Mouse (Mus musculus): ENCODE measurements at regions not wholly inside any gene's neighbourhood (a gene's known extent, or its start where the extent isn't known, plus 50 kb on each side); places are given as distances from the start of the nearest gene placed in this dataset.

DNA sequence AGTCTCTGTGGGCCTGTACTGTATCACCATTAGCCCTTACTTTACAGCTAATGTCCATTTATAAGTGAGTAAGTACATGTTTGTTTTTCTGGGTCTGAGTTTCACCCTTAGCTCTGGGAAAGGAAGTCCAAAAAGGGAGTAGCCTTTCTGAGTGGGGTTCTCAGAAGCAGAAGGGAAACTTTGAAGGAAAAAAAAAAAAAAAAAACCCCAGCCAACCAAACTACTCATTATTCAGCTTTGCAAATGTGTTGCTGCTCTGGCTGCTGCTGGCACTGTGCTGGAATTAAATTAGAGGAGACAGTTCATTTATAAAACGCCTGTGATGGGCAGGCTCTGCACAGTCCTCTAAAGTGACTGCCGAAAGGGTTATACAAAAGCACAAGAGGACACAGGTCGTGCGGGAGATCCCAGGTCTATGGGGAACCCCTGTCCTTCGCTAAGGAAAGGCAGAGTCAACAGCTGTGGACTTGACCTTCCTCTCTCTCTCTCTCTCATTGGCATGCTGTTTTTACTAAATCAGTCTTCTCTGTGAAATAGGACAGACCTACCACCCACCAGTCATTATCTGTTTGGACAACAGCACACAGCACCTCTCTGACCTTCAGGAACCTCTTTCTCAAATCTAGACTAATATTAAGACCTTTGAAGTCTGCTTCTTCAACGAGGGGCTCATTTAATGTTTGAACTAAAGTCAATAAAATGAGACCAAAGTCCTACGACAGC lies 165.4 kb downstream of the Cd47 start:
- intact Hi-C loops (cut with DNase I), result no loop called here
- DNase-seq, result peak in 1 of 2 experiments; percentile 21

DNA sequence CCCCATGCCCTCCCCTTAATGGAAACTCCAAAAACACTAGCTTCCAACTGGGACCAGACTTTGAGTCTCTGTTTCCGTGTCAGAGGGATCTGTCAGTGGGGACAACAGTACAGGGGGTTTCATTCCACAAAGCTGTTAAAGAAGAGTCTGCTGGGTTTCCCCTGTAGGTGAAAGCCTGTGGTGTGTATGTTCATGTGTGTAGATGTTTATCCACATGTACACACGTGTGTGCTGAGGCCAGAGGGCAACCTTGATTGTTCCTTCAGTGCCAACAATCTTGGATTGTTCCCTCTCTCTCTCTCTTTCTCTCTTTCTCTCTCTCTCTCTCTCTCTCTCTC lies 165.9 kb downstream of the Cd47 start:
- DNase-seq, result no peak
- intact Hi-C loops (cut with DNase I), result no loop called here

DNA sequence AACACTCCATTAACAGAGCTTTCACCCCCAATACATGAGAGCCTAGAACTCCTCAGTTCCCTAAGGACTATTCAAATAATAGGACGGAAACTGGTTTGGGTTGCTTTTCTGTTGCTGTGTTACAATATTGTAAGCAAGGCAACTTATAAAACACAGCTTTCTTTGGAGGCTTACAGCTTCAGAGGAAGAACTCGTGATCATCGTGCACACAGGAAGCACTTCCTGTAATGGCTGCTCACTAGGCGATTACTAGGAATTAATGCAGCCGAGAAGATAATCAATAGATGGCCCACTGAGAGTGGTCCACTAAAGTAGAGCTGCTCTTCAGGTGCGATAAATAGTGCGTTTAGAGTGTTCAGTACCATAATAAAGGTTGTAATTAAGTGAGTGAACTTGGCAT lies 166.8 kb downstream of the Cd47 start:
- DNase-seq, result no peak
- intact Hi-C loops (cut with DNase I), result no loop called here

DNA sequence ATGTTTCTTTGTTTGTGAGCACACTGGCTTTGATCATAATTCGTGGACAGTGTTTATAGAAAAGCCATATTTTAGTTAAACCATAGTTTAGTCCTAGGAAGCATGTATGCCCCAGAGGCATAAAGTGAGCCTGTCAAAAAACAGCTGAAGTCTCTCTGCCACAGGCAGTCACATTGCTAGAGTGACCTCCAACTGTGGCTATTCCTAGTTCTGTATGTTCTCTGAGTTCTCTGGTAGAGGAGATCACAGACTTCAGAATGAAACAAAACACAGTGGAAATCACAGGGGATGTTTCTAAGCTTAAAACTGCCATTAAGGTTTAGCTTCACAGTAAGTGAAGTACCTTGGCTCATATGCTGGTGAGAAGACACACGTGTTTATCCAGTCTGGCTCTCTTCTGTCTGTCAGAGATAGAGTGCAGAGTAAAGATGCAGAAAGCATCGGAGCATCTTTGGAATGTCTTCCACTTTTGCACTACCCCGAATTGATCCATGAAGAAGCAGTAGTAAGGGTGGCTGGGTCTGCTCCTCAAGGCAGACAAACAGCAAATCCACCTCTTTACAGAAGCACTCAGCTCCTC lies 168.0 kb downstream of the Cd47 start:
- intact Hi-C loops (cut with DNase I), result no loop called here
- DNase-seq, result no peak

DNA sequence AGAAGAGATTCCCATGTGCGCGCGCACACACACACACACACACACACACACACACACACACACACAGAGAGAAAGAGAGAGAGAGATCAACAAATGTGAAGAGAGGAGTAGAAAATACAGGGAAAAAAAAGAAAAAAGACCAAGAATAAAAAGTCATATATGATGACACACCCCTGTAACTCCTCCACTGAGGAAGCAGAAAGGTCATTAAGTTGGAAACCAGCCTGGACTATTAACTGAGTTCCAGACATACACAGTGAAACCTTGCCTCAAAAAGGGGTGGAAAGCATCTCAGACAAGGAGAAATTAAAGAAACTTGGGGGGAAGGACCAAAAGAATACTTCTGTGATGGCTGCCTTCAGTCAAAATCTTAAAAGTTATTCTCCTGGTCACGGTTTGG lies 168.7 kb downstream of the Cd47 start:
- DNase-seq, result no peak
- intact Hi-C loops (cut with DNase I), result no loop called here

DNA sequence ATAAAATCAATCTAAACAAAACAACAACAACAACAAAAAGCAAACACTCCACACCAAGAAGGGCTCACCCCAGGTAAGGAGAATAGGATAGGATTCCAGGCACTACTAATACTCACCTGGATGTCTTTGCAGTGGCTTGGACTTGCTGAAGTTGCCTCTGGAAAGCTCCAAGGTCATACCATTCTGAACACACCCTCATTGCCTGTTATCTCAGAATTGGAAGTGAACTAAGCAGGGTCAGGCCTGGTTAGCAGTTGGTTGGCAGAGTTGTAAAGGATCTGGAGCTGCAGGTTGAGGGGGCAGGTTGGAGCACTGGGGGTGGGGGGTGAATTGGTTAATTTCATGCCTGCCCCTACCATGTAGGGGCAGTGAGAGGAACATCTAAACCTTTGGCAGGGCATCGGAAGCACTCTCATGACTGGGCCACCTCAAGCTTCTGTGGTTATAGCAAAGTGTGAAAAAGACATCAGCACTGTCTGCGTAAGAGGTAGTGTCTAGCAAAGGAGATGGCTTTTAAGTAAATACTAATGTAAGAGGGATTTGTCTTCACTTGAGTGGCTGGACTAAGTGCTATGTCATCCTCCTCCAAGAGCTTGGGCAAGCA lies 169.5 kb downstream of the Cd47 start:
- DNase-seq, result no peak
- intact Hi-C loops (cut with DNase I), result no loop called here

DNA sequence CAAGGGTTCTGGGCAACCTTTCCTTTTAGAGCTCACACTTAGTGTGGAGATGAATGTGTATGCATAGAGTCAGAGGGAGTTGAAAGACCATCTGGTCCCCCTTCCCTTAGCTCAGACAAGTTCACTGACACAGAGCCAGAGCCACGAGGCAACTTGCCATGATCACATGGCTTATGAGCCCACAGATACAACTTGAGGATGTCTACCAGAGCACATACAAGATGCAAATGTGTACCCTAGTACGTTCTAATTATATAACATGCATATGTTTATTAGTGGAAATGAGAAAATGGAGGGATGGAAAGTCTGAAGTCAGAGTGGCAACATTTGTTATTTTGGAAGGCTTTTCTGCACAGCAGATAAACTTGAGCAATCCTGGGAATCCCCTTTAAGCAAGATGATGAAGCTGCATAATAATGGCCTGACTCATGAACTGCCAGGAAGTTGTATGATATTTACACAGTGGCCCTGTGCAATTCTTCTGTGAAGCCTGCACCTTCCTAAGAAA lies 170.0 kb downstream of the Cd47 start:
- DNase-seq, result peak; percentile 49 to 51

DNA sequence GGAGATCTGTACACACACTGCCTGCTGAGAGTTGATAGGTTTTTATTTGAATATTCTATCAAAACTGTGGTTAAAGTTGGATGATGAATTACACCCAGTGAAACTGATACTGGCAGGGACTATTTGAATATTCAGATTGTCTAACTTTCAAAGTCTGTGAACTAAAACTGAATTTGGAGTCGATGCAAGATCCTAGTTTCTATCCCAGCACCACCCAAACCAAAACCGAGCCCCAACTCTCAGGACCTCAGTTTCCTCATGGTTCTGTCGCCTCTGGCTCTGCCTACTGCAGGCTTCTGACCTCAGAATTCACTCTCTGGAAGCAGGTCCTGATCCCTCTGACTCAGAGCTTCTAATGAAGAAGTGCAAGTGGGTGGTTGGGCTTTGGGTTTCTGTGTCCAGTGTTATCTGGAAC lies 170.8 kb downstream of the Cd47 start:
- intact Hi-C loops (cut with DNase I), result no loop called here

More for the DNA sequence above, 170.0 kb downstream of the Cd47 start:
- intact Hi-C loops (cut with DNase I), result no loop called here

DNA sequence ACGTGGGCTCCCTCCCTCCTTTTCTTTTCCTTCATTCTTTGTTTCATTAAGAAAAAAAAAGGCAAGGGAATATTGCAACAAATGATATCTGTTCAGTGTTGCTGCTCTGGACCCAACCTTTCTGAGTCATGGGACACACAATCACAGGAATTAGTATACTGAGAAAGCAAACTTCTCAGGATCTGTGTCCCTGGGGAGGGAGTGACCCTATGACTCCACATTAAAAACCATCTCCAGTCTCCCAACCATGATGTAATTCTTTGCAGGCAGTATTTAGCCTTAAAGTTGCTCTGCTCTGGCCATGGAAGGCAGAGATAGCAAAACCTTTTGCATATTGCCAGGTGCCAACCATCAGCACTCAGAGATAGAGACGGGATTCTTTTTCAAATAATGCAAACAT lies 176.9 kb downstream of the Cd47 start:
- intact Hi-C loops (cut with DNase I), result no loop called here
- no peak for DNase-seq

More for the DNA sequence above, 170.8 kb downstream of the Cd47 start:
- DNase-seq, result no peak

DNA sequence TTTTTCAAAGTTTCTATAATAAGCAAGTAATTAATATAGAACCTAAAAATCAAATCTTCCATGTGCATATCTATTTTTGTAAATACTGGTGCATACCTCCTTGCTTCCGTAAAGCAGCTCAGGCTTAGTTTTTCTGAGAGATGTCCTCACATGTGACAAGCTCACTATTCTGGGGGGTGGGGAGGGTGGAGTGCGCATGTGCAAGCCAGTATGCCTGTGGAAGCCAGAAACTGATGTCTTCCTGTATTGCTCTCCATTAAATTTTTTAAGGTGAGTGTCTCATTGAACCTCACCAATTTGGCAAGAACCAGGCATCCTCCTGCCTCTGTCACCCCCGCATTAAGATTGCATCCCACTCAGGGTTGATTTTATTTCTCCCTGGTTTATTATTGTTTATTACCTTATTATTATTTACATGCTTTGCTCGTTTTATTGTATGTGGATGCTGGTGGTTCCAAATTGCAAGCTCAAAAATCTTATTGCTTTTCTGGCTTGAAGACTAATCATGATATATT lies 179.2 kb downstream of the Cd47 start:
- DNase-seq, result no peak
- intact Hi-C loops (cut with DNase I), result no loop called here

DNA sequence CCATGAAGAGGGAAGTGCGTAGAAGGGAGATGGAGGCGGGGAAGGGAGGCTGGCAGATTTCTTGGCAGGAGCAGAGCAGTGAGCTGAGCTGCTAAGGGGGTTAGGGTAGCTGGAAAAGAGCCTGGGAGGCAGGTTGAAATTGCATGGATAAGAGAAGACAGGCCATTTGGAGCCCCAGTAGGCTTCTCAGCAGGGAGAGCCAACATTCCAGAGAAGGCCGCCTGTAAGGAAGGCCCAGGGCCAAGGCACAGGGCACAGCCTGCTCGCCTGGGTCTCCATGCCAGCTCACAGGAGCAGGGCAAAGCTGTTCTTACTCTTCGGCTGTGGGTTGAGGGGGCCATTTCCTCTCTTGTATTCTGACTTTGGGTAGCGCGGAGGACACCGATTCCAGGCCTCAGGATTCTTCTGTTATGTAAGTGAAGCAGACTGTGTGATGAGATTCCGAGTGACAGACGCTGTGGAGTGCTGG lies 179.9 kb downstream of the Cd47 start:
- DNase-seq, result no peak
- intact Hi-C loops (cut with DNase I), result no loop called here

DNA sequence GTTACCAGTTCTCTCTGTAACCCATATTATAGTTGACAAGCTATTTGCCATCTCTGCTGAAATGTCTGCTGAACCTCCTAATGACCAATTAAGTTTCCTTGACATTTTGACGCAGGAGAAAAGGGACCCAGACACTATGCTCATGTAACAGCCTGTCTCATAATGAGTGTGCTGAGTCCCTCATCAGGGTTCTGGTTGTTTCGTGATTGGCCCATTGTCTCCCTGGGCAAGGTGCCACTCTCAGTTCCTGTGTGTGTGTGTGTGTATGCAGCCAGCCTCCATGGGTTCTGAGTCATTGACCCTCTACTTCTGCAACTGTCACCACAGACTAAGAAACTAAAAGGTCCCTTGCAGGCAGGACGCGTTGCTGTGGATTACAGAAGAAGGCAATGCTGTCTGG lies 181.8 kb downstream of the Cd47 start:
- intact Hi-C loops (cut with DNase I), result no loop called here
- peak in 1 of 2 experiments; percentile 15 for DNase-seq

DNA sequence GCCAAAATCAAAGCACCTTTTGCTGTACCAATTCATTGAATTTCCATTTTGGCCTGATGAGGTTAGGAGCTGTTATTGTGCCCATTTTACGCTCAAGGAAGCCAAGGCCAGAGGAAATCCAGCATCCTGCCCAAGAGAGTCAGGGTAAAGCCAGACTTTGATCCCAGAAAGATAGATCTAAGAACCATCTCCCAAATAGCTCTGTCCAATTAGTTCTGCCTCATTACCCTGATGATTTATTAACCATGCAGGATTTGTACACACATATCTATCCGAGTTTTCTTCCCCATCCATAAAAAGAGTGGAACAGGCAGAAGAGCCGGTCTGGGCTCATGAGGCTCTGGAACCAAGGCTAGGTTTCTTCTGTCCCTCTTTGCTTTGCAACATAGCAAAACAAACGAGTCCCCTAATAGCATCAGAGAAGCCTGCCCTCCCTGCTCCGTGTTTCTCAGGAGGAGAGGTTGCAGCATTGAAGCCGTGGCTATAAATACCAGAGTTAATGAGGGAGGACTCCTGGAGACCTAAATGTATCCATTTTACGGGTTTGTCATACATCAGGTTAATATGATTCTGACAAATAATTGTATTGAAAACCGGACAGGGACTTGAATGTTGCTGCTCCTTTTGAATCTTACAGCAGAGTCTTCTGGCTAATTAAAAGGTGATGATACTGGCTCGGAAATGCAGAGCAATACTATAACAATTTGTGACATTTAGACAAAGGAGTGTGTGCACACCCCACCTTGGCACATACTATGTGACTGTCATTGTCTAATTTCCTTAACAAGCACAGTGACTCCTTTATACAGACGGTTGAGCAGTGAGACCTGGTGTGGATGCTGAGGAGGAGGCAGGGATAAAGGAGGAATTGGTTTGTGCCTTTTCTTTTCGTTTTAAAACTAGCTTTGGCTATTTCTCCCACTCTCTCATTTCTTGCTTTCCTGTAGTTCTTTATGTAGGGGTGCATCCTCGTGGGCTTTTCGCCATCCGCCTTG lies 185.0 kb downstream of the Cd47 start:
- no peak for DNase-seq
- intact Hi-C loops (cut with DNase I), result no loop called here

DNA sequence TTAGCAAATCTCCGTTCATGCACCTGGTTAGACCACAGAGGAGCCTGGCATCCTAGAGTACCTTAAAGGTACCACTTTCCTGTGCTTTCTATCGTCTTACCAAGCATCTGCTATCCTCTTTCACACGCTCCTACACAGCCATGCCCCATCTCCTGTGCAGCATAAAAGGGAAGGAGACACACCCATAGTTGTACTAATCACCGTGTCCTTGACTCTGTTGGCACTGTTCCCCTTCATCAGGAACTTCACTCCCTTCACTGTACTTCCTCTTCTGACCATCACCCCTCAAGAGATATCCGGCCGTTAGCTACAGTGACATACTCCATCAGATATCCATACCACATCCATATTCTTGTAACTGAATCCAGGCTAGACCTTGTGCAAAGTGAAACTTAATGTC lies 186.6 kb downstream of the Cd47 start:
- intact Hi-C loops (cut with DNase I), result no loop called here
- no peak for DNase-seq

DNA sequence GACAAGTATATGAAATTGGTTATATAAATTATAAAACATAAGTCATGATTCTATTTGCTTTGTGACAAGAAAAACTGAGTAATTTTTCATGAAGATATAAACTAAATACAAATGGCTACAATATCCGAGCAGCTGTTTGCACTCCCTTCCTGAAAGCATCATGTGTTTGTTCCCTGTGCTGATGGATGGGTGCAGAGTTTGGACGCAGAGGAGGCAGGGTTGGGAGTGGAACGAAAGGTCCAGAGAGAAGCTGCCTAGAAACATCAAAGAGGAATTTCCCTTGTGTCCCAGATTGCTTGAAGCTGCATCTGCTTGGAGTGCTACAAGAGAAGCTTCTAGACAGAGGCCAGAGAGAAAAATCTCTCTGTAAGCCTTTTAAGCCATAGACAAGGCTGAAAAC lies 195.5 kb downstream of the Cd47 start:
- intact Hi-C loops (cut with DNase I), result no loop called here
- DNase-seq, result no peak

DNA sequence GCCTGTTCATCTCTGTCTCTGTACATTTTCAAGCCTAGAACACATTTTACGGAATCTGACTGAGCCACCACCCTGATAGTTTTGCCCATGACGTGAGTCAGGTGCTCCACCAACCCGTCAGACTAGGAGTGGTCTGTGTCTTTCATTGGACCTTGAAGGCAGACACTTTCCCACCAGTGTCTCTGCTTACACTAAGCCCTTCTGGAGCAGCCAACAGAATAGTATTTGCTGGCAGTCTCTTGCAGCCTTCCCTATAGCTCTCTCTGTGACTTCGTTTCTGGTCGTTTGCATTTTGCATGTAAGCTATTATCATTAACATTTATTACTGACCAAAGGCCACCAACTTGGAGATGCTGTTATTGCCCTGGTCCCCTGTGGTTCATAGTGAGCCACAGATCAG lies 196.3 kb downstream of the Cd47 start:
- no peak for DNase-seq
- intact Hi-C loops (cut with DNase I), result no loop called here

DNA sequence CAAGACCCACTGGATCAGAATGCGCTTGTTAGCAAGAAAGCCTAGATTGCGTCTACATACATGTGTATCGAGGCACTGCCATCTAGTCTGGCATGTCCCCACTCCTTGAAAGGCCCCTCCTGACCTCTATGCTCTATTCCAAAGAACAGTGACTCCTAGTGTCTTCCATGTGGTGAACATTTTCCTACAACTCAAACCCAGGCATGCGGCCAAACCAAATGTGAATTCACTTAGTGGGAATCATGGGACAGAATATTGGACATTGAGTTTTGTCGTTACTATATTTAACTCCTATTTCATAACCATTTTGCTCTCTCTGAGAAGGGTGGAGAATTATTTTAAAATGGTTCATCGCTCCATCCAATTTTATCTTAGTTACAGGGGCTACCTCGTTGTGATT lies 196.7 kb downstream of the Cd47 start:
- intact Hi-C loops (cut with DNase I), result no loop called here
- peak; percentile 60 to 76 for DNase-seq

DNA sequence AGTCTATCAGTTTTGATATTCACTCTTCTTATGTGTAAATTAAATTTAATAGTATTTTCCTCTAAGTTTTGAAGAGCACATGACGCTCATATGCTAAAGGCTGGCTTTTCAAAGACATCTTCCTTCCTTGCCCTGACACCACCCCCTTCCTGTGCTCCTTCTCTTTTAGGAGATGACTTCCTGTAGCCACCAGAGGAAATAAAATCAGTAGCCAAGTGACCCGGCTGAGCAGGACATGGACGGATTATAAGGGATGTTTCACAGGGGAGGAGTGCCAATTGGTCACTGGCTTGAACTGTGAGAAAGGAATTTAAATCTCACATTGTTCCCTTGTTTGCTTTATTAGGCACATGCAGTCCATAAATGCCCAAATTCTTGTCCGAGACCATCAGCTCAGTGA lies 200.5 kb downstream of the Cd47 start:
- intact Hi-C loops (cut with DNase I), result no loop called here

DNA sequence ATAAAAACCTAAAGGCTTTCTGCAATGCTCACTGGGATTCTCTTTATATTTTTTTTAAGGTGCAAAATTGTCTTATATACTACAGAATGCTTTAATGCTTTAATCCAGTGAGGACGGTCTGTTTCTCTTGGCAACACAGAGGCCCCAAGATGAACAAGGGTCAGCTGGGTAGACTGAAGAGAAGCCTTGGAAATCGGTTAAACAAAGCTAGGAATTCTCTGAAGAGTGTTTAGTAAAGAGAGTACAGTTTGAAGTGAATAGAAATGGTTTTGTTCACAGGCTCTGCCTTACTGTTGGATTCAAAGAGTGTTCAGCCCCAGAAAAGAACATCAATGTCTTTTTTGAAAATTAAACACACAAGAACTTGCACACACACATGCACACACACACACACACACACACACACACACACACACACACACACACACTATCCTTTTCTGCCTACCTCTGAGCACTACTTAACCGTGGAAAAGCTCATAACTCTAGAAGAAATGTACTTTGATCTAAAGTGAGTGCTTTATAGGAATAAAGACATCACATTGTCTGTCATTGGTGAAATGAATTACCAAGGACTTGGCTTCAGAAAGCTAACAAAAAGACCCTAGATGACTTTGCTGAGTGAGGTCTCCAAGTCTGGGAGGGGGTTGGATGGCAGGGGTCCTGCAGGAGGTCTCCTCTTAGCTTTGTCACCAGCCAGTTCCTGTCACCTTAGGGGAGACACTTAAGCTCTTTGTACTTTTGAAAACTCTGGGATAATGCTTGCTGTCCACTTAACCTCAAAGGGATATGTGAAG lies 201.5 kb downstream of the Cd47 start:
- intact Hi-C loops (cut with DNase I), result no loop called here
- DNase-seq, result no peak

More for the DNA sequence above, 200.5 kb downstream of the Cd47 start:
- DNase-seq, result no peak

DNA sequence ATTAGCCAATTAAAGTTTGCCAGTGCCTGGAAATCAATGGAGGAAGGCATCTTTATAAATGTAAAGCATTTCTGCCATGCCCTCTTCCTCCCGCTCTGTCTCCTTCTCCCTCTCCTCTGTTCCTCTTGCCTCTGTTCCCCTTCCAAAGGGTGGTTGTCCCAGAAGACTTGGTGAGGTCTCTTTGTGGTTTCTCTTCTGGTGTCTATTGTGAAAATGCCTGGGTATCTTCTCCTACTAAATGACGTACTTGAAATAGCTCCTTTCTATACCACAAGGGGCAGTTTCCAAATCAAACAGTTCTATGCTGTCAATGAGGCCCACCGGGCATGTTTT lies 202.1 kb downstream of the Cd47 start:
- intact Hi-C loops (cut with DNase I), result no loop called here
- DNase-seq, result no peak

Measured in heart, postnatal 10 days (tissue).